Mouse (Mus musculus): ENCODE data around the gene Gm15262. TPM values are rescaled to one million over a fixed set of nuclear protein-coding genes. Genes with fewer than 3 reads are reported as not detected.
"Not testable (repeated sequence)": the region's sequence is repeated elsewhere in the genome, so short reads cannot be mapped to it uniquely, and the experiment has no call there.

Gm15262 gene
- polyA plus RNA-seq (2016; fragmentation: Nextera tagmentation; extraction: Ambion mirVana), result not detected in 2 replicates

- H3K4me2 ChIP-seq; H3K36me3 ChIP-seq; H3K9ac ChIP-seq; H3K27me3 ChIP-seq (replicated peaks); H3K4me1 ChIP-seq; ATAC-seq; H3K4me3 ChIP-seq; H3K9me3 ChIP-seq (replicated peaks); H3K27ac ChIP-seq: not testable (repeated sequence)
- WGBS (ENCODE audit: insufficient replicate concordance), result 44% methylated on average over 2 of the region's 2 CpGs
These were observed at the start of gene Gm15262 for GRCm38 (mm10) chrX:161287156-161287555. Gm15262 (plus strand) TSS chrX:161287456.

- no peaks in the 10 kb centered on the region; the same call in 1 of the 2 replicates for H3K27me3 ChIP-seq (replicated peaks)
- no peaks in the 10 kb centered on the region for H3K4me1 ChIP-seq
- no peak for ATAC-seq
- no peak overlapping the region for H3K9ac ChIP-seq
- H3K36me3 ChIP-seq, result no peaks in the 10 kb centered on the region
- 31% methylated on average over 1 of the region's 1 CpGs for WGBS (ENCODE audit: insufficient replicate concordance)
- no peak overlapping the region for H3K4me3 ChIP-seq
- H3K9me3 ChIP-seq (replicated peaks), result no peaks in the 10 kb centered on the region
- no peak overlapping the region for H3K4me2 ChIP-seq
- H3K27ac ChIP-seq, result no peak overlapping the region
These were observed 20.9 kb downstream of the Gm15262 start for GRCm38 (mm10) chrX:161308131-161308530.

GRCm38 (mm10) chrX:161316443-161316842 lies 29.2 kb downstream of the Gm15262 start:
- ATAC-seq, result no peak
- Histone ChIP-seq H3K4me3 (no peak overlapping the region), H3K36me3 (no peaks in the 10 kb centered on the region), H3K9me3 (replicated peaks) (no peaks in the 10 kb centered on the region), H3K27me3 (replicated peaks) (no peaks in the 10 kb centered on the region), H3K9ac (no peak overlapping the region), H3K4me1 (no peaks in the 10 kb centered on the region), H3K27ac (no peak overlapping the region), H3K4me2 (no peak overlapping the region)

- H3K36me3 ChIP-seq, result no peaks in the 10 kb centered on the region
- H3K27me3 ChIP-seq (replicated peaks), result 0 out of 2 replicates have a peak, but pooled peaks cover 6% of the 10 kb centered on the region
- H3K9me3 ChIP-seq (replicated peaks), result no peaks in the 10 kb centered on the region
- no peak overlapping the region for H3K27ac ChIP-seq
- H3K4me2 ChIP-seq, result no peak overlapping the region
- H3K4me1 ChIP-seq, result no peaks in the 10 kb centered on the region
- H3K4me3 ChIP-seq, result no peak overlapping the region
- ATAC-seq, result no peak
- WGBS (ENCODE audit: insufficient replicate concordance), result 21% methylated on average over 11 of the region's 11 CpGs
- H3K9ac ChIP-seq, result no peak overlapping the region
These were observed 83.7 kb downstream of the Gm15262 start for GRCm38 (mm10) chrX:161370927-161371326.

DNA sequence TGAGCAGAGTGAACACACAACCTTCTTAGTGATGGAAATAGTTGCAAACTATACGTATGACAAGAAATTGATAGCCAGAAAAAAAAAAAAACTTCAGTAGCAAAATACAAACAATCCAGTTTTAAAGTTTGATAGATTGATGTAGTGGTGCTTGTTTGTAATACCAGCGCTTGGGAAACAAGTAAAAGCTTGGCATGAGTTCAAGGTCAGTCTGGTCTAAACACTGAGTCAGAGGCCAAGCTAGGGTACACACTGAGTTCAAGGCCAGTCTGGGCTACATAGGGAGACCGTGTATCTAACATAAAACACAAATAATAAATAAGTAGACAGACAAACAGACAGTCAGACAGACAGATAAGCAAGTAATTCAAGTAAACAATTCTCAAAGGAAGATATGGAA lies 84.2 kb downstream of the Gm15262 start:
- WGBS (ENCODE audit: insufficient replicate concordance), result 48% methylated on average over 3 of the region's 3 CpGs
- H3K9ac ChIP-seq, result no peak overlapping the region
- H3K4me3 ChIP-seq, result no peak overlapping the region
- no peak overlapping the region for H3K4me2 ChIP-seq
- ATAC-seq, result no peak
- H3K4me1 ChIP-seq, result no peaks in the 10 kb centered on the region
- H3K36me3 ChIP-seq, result no peaks in the 10 kb centered on the region
- H3K9me3 ChIP-seq (replicated peaks), result no peaks in the 10 kb centered on the region
- 0 out of 2 replicates have a peak, but pooled peaks cover 6% of the 10 kb centered on the region for H3K27me3 ChIP-seq (replicated peaks)
- H3K27ac ChIP-seq, result no peak overlapping the region

GRCm38 (mm10) chrX:161375568-161375967 lies 88.3 kb downstream of the Gm15262 start:
- no peaks in the 10 kb centered on the region for H3K4me1 ChIP-seq
- no peak overlapping the region for H3K27ac ChIP-seq
- H3K27me3 ChIP-seq (replicated peaks), result 0 out of 2 replicates have a peak, but pooled peaks cover 6% of the 10 kb centered on the region
- H3K9ac ChIP-seq, result no peak overlapping the region
- no peak overlapping the region for H3K4me3 ChIP-seq
- no peak overlapping the region for H3K4me2 ChIP-seq
- H3K36me3 ChIP-seq, result no peaks in the 10 kb centered on the region
- no peaks in the 10 kb centered on the region for H3K9me3 ChIP-seq (replicated peaks)
- WGBS (ENCODE audit: insufficient replicate concordance), result 55% methylated on average over 1 of the region's 1 CpGs
- ATAC-seq, result no peak

GRCm38 (mm10) chrX:161385791-161386190 lies 98.5 kb downstream of the Gm15262 start:
- Histone ChIP-seq H3K9ac (no peak overlapping the region), H3K9me3 (replicated peaks) (no peaks in the 10 kb centered on the region), H3K4me3 (no peak overlapping the region), H3K4me1 (no peaks in the 10 kb centered on the region), H3K27ac (no peak overlapping the region), H3K36me3 (no peaks in the 10 kb centered on the region), H3K27me3 (replicated peaks) (no peaks in the 10 kb centered on the region), H3K4me2 (no peak overlapping the region)
- WGBS (ENCODE audit: insufficient replicate concordance), result 30% methylated on average over 8 of the region's 8 CpGs
- ATAC-seq, result no peak

DNA sequence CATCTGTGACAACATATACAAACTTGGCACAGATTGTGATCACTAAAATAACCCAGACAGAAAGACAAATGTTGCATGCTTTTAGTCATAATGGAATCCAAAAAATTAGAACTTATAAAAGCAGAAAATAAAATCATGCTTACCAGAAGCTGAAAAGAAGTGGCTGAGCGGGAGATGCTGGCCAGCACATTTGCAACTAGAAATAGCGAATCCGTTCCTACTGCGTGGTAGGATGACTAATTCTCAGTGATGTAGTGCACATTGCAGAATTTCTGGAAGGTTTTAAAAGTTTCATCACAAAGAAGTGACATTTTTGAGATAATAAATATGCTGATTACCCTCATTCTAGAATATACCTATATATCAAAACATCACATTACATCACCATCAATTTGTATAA lies 100.7 kb downstream of the Gm15262 start:
- no peak overlapping the region for H3K9ac ChIP-seq
- H3K27me3 ChIP-seq (replicated peaks), result no peaks in the 10 kb centered on the region
- no peaks in the 10 kb centered on the region for H3K9me3 ChIP-seq (replicated peaks)
- no peaks in the 10 kb centered on the region for H3K36me3 ChIP-seq
- no peak overlapping the region for H3K4me3 ChIP-seq
- H3K27ac ChIP-seq, result no peak overlapping the region
- no peak overlapping the region for H3K4me2 ChIP-seq
- H3K4me1 ChIP-seq, result no peaks in the 10 kb centered on the region
- ATAC-seq, result no peak
- WGBS (ENCODE audit: insufficient replicate concordance), result 62% methylated on average over 4 of the region's 4 CpGs

DNA sequence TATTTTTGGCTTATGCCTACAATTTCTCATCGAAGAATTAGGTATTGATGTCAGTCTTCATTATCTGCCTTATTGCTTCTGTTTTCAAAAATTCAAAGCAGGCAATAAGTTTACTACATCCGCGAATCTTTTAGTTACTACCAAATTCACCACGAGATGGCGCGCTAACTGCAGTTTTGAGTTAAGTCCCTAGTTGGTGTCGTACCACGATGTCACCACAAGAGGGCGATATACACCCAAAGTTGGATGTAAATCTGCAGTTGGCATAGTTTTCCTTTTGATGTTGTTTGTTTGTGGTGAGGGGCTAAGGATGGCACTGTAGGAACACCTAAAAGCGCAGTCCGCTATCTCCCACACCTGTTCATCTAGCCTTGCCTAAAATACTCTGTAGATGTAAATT lies 111.9 kb downstream of the Gm15262 start:
- 14% methylated on average over 11 of the region's 11 CpGs for WGBS (ENCODE audit: insufficient replicate concordance)
- H3K36me3 ChIP-seq, result no peaks in the 10 kb centered on the region
- H3K27me3 ChIP-seq (replicated peaks), result no peaks in the 10 kb centered on the region; the same call in 1 of the 2 replicates
- ATAC-seq, result no peak
- H3K9me3 ChIP-seq (replicated peaks), result no peaks in the 10 kb centered on the region
- no peak overlapping the region for H3K4me2 ChIP-seq
- H3K4me1 ChIP-seq, result no peaks in the 10 kb centered on the region
- H3K27ac ChIP-seq, result no peak overlapping the region
- H3K4me3 ChIP-seq, result no peak overlapping the region
- H3K9ac ChIP-seq, result no peak overlapping the region

GRCm38 (mm10) chrX:161411151-161411550 lies 123.9 kb downstream of the Gm15262 start:
- 41% methylated on average over 1 of the region's 1 CpGs for WGBS (ENCODE audit: insufficient replicate concordance)

More at GRCm38 (mm10) chrX:161411151-161411550, 123.9 kb downstream of the Gm15262 start:
- no peak overlapping the region for H3K4me3 ChIP-seq
- no peaks in the 10 kb centered on the region for H3K4me1 ChIP-seq
- ATAC-seq, result no peak
- no peak overlapping the region for H3K4me2 ChIP-seq
- no peak overlapping the region for H3K27ac ChIP-seq
- H3K9me3 ChIP-seq (replicated peaks), result no peaks in the 10 kb centered on the region
- no peak overlapping the region for H3K9ac ChIP-seq
- H3K27me3 ChIP-seq (replicated peaks), result 0 out of 2 replicates have a peak, but pooled peaks cover 6% of the 10 kb centered on the region
- no peaks in the 10 kb centered on the region for H3K36me3 ChIP-seq

Other genes starting within 250 kb of the Gm15262 start
- 1.3 and 1.5 TPM in 2 replicates for gene Scml2, start 170.3 kb upstream of the Gm15262 start, polyA plus RNA-seq (2016; fragmentation: Nextera tagmentation; extraction: Ambion mirVana)